Mouse (Mus musculus) myocyte (in vitro differentiated cells): ENCODE results near the gene Enpp3. TPM values are rescaled to one million over a fixed set of nuclear protein-coding genes. Genes with fewer than 3 reads are reported as not detected.

Experiments
- H3K27me3 ChIP-seq: one replicate; pipeline ENCODE4 v1.6.1; 2011; ENCODE audit not compliant: control insufficient read depth, insufficient read depth, insufficient read length
- H3K36me3 ChIP-seq: one replicate; pipeline ENCODE4 v1.6.1; 2011; ENCODE audit not compliant: control insufficient read depth, insufficient read depth
- H3K4me2 ChIP-seq: one replicate; pipeline ENCODE4 v1.6.1; 2011; ENCODE audit warnings: low read depth, control low read depth
- H3K4me3 ChIP-seq: one replicate; pipeline ENCODE4 v1.5.1; 2011; ENCODE audit warnings: mild to moderate bottlenecking, control low read depth, moderate library complexity
- H3K79me2 ChIP-seq: one replicate; pipeline ENCODE4 v1.6.1; 2011; ENCODE audit not compliant: control insufficient read depth, insufficient read depth
- H3ac ChIP-seq: one replicate; pipeline ENCODE4 v1.6.1; 2011; ENCODE audit not compliant: control insufficient read depth, insufficient read length
- CEBPB ChIP-seq: IDR thresholded peaks from 2 replicates; pipeline ENCODE4 v1.6.1; 2011; ENCODE audit warnings: mild to moderate bottlenecking, moderate library complexity; ENCODE audit not compliant: poor library complexity, insufficient read depth, severe bottlenecking
- E2F4 ChIP-seq: IDR thresholded peaks from one replicate; pipeline ENCODE4 v1.6.1; 2011; ENCODE audit warnings: mild to moderate bottlenecking, control low read depth, moderate library complexity; ENCODE audit not compliant: insufficient read depth
- MAX ChIP-seq: IDR thresholded peaks from one replicate; pipeline ENCODE4 v1.6.1; 2011; ENCODE audit warnings: low read depth, mild to moderate bottlenecking, control low read depth
- MYOD1 ChIP-seq, 3 experiments: IDR thresholded peaks; one replicate each; pipeline ENCODE4 v1.6.1; 2011; ENCODE audit warnings: control low read depth in 2 of 3, low read depth in 2 of 3, mild to moderate bottlenecking in 2 of 3, moderate library complexity in 1 of 3; ENCODE audit not compliant: insufficient read length in 2 of 3, control insufficient read depth in 1 of 3
- MYOG ChIP-seq, 3 experiments: IDR thresholded peaks; one replicate each; pipeline ENCODE4 v1.6.1; 2011; ENCODE audit warnings: control low read depth in 2 of 3, low read depth in 2 of 3, mild to moderate bottlenecking in 2 of 3; ENCODE audit not compliant: insufficient read length in 2 of 3, control insufficient read depth in 1 of 3, insufficient read depth in 1 of 3
- POLR2A ChIP-seq: IDR thresholded peaks from one replicate; pipeline ENCODE4 v1.6.1; 2011; ENCODE audit warnings: low read depth, mild to moderate bottlenecking, control low read depth, moderate library complexity; ENCODE audit not compliant: insufficient read length
- POLR2AphosphoS2 ChIP-seq: IDR thresholded peaks from one replicate; pipeline ENCODE4 v1.6.1; 2011; ENCODE audit warnings: low read depth, control low read depth; ENCODE audit not compliant: insufficient read length
- REST ChIP-seq: IDR thresholded peaks from one replicate; pipeline ENCODE4 v1.6.1; 2011; ENCODE audit warnings: mild to moderate bottlenecking, control low read depth, moderate library complexity; ENCODE audit not compliant: insufficient read depth, insufficient read length
- SRF ChIP-seq: IDR thresholded peaks from one replicate; pipeline ENCODE4 v1.6.1; 2011; ENCODE audit warnings: low read depth; ENCODE audit not compliant: control insufficient read depth, insufficient read length
- TCF12 ChIP-seq: IDR thresholded peaks from one replicate; pipeline ENCODE4 v1.6.1; 2011; ENCODE audit warnings: mild to moderate bottlenecking, control low read depth; ENCODE audit not compliant: poor library complexity, insufficient read depth, severe bottlenecking
- TCF3 ChIP-seq: IDR thresholded peaks from one replicate; pipeline ENCODE4 v1.6.1; 2011; ENCODE audit warnings: low read depth, control low read depth; ENCODE audit not compliant: insufficient read length
- USF1 ChIP-seq: IDR thresholded peaks from one replicate; pipeline ENCODE4 v1.6.1; 2011; ENCODE audit warnings: low read depth, mild to moderate bottlenecking, control low read depth, moderate library complexity
- polyA plus RNA-seq: library from polyadenylated mRNA; unstranded; fragments of >200 nt; fragmentation: generic; extraction: Trizol; gene quantifications from one replicate; pipeline ENCODE4 v1.2.1, GENCODE M21; 2012; ENCODE audit warnings: missing spikeins

Enpp3 gene
- polyA plus RNA-seq, 1 experiment = 3.6 TPM

DNA sequence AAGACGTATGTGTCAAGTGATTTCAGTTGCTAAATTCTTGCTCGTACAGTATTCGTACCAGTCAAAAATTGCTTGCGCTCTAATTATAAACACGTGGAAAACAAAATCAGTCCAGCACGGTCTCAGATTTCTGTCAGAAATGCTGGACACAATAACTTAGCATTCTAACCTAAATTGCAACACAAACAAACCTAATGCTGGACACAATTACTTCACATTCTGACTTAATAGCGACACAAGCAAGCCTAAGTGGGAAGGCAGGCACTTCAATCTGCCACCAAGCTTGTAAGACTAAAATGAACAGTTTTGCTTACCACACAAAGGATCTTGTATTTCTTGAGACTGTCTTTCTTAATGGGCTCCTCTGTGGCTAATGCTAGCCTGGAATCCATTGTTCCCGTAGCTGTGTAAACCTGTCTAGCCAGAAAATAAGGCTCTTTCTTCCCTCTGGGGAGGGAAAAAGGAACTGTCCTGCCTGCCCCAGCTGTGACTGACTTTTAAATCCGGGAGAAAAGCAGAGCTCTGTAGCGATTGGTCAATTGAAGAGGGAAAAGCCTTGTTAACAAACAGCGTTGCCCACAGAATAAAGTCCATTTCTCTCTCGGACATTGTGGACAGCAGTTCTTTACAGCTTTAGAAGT is 6.8 kb downstream of the Enpp3 start:
- peak overlapping the region; percentile 96 for H3K4me2 ChIP-seq
- no peaks in the 10 kb centered on the region for H3K27me3 ChIP-seq
- no peak overlapping the region for H3ac ChIP-seq
- peak overlapping the region; percentile 8 for H3K4me3 ChIP-seq
- TF ChIP-seq POLR2A (no peak), SRF (no peak), E2F4 (no peak), TCF12 (no peak), MAX (no peak)
- no peaks in the 10 kb centered on the region for H3K79me2 ChIP-seq
- no peaks in the 10 kb centered on the region for H3K36me3 ChIP-seq

DNA sequence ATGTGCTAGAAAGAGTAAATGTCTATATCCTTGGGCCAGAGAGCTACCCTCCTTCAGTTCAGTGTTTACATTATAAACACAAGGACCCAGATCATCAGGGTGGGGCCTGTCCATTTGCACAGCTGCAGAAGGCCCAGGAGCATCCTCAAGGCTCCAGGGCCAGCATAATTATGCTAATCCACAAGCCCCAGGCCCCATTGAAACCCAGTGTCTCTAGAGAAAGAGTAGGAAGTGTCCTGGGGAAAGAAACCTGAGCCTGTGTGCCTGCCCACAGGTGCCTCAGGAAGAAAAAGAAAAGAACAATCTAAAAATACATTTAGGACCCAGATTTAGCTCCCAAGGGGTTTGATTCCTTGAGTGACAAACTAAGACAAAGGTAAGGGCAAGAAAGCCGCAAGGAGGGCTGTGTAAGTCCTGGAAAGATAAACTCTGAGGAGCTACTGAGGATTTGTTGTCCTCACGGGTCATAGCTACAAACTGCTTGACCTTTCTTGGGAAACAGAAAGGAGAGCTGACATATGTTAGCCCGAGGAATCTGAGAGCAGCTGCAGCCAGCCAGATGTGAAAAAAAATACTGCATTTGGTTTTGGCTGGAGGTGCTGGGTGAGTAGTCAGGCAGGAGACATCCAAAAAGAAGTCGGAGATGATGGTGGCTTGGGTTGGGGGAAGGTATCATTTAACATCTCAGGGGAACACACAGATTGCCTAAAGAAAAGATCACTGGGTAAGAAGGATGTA is 7.8 kb downstream of the Enpp3 start:
- TF ChIP-seq MYOG (IDR thresholded peaks at IDR 0.05; ENCODE audit: control insufficient read depth in 1 of 3, insufficient read depth in 1 of 3, insufficient read length in 2 of 3, low read depth in 2 of 3) (no peak), MYOD1 (IDR thresholded peaks at IDR 0.05; ENCODE audit: control insufficient read depth in 1 of 3, insufficient read length in 2 of 3, low read depth in 2 of 3) (peak in 1 of 3 experiments; percentile 16)
- Histone ChIP-seq H3K4me2 (peak overlapping the region; percentile 96), H3ac (no peak overlapping the region)

DNA sequence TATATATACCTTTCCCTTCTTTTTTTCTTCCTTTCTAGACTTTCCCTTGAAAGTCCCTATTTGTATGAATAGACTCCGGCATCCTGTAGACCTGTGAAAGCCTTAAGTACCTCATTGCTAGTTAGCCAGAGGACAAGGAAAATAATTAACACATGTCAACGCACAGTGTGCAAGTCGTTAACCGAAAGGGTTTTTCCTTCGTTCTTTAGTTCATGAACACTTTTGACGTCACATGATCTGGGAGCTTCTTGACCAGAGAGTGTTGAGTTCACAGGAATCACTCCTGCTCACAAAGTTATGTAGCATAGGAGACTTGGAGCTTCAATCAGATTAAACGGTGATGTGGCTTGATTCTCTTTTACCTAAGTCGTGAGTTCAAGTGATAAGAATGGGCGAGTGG is 10.3 kb downstream of the Enpp3 start:
- Histone ChIP-seq H3K4me3 (no peak overlapping the region), H3K36me3 (no peaks in the 10 kb centered on the region), H3ac (no peak overlapping the region), H3K79me2 (no peaks in the 10 kb centered on the region), H3K27me3 (no peaks in the 10 kb centered on the region), H3K4me2 (no peak overlapping the region)
- TF ChIP-seq MYOG (IDR thresholded peaks at IDR 0.05; ENCODE audit: control insufficient read depth in 1 of 3, insufficient read depth in 1 of 3, insufficient read length in 2 of 3, low read depth in 2 of 3) (no peak), TCF3 (no peak), SRF (no peak), CEBPB (no peak), E2F4 (no peak), USF1 (no peak)

More for the DNA sequence above, 7.8 kb downstream of the Enpp3 start:
- H3K36me3 ChIP-seq = no peaks in the 10 kb centered on the region
- H3K27me3 ChIP-seq = no peaks in the 10 kb centered on the region
- H3K79me2 ChIP-seq = no peaks in the 10 kb centered on the region
- H3K4me3 ChIP-seq = peak overlapping the region; percentile 8

DNA sequence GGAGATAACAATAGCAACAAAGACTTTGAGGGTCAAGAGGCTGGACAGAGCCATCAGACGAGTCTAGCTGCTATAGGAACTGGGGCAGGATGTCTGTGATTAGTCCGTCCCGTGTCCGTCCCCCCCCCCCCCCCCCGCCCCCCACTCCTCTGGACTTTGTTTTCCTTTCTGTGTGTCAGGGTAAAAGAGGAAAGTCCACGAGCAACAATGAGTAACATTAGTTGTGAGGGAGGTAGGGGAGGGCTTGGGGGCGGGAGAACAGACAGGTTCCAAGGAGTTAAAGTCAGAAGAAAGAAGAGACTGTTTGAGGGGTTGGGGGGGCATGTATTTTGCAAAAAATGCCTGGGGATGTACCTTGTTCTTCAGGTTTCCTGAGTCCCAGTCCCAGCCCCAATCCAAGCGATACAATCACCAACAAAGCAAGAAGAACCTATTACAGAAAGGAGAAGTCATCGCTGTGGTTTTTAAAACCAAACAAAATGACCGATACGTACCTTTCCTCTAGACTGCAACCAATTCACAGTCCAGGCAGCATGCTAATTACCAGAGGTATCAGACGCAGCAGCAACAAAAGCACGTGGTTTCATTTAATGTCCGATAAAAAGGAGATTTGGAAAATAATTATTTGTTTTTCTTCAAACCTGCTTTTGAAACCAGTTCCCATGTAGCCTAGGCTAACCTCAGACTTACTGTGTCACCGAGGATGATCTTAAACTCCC is 11.1 kb downstream of the Enpp3 start:
- H3K4me2 ChIP-seq = no peak overlapping the region
- H3K36me3 ChIP-seq = no peaks in the 10 kb centered on the region
- H3K79me2 ChIP-seq = no peaks in the 10 kb centered on the region
- no peak overlapping the region for H3ac ChIP-seq
- TF ChIP-seq E2F4 = no peak
- TF ChIP-seq TCF12 = no peak
- no peak for TF ChIP-seq POLR2AphosphoS2
- no peak for TF ChIP-seq MYOG (IDR thresholded peaks at IDR 0.05; ENCODE audit: control insufficient read depth in 1 of 3, insufficient read depth in 1 of 3, insufficient read length in 2 of 3, low read depth in 2 of 3)
- no peak overlapping the region for H3K4me3 ChIP-seq
- H3K27me3 ChIP-seq = no peaks in the 10 kb centered on the region

DNA sequence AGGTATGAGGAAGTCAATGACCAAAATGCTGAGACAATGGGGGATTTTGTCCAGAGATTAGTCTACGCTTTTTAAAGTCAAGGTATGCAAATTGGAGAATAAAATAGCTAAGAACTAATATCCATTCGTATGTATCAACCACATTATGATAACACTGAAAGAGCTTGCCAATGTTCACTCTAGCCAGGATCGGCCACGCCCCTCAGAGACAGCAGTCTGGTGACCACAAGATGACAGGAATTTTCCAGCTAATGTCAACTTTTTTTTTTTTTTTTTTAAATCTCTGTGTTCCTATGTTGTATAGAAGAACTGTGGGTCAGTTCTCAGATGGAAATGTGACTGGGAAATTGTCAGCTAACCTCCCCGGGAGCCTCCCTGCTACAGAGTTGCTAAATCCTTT is 12.2 kb downstream of the Enpp3 start:
- Histone ChIP-seq H3K4me3 (no peak overlapping the region), H3K4me2 (no peak overlapping the region), H3K27me3 (no peaks in the 10 kb centered on the region), H3K79me2 (no peaks in the 10 kb centered on the region), H3K36me3 (no peaks in the 10 kb centered on the region), H3ac (no peak overlapping the region)
- no peak for TF ChIP-seq MYOD1 (IDR thresholded peaks at IDR 0.05; ENCODE audit: control insufficient read depth in 1 of 3, insufficient read length in 2 of 3, low read depth in 2 of 3)

DNA sequence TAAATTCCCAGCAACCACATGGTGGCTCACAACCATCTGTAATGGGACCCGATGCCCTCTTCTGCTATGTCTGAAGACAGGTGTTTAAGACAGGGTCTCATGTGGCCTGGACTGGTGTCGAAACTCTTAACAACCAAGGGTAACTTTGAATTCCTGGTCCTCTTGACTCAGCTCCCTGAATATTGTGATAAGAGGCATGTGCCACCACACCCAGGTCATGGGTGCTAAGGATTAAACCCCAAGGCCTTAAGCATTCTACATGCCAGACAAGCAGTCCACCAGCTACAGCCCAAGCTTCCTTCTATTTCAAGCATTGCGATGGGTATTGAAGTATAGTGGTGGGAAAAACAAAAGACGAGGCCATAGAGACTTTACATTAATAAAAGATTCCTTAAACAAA is 14.5 kb downstream of the Enpp3 start:
- H3K4me2 ChIP-seq = no peak overlapping the region
- no peak overlapping the region for H3K4me3 ChIP-seq
- no peak overlapping the region for H3ac ChIP-seq
- H3K79me2 ChIP-seq = no peaks in the 10 kb centered on the region
- H3K36me3 ChIP-seq = no peaks in the 10 kb centered on the region
- H3K27me3 ChIP-seq = no peaks in the 10 kb centered on the region
- TF ChIP-seq REST (no peak), SRF (no peak), USF1 (no peak), POLR2A (no peak), MYOD1 (IDR thresholded peaks at IDR 0.05; ENCODE audit: control insufficient read depth in 1 of 3, insufficient read length in 2 of 3, low read depth in 2 of 3) (no peak), POLR2AphosphoS2 (no peak), MYOG (IDR thresholded peaks at IDR 0.05; ENCODE audit: control insufficient read depth in 1 of 3, insufficient read depth in 1 of 3, insufficient read length in 2 of 3, low read depth in 2 of 3) (no peak), TCF3 (no peak), TCF12 (no peak), MAX (no peak), E2F4 (no peak), CEBPB (no peak)
